Mouse (Mus musculus): ENCODE data around the gene Pigo.

- TF ChIP-seq CTCF (IDR thresholded peaks at IDR 0.05; ENCODE audit: low read depth) (peak; percentile 83), EP300 (IDR thresholded peaks at IDR 0.05; ENCODE audit: low read depth) (no peak)
These were observed 21.6 kb upstream of the Pigo start for GRCm38 (mm10) chr4:43047231-43047630.

Measured in liver, embryonic 14.5 days (tissue).